Mouse (Mus musculus) thymus, postnatal 0 days (tissue): Measurements from ENCODE around the gene Vmn1r79. TPM values are rescaled to one million over a fixed set of nuclear protein-coding genes. Genes with fewer than 3 reads are reported as not detected.
"Not testable (repeated sequence)": the region's sequence is repeated elsewhere in the genome, so short reads cannot be mapped to it uniquely, and the experiment has no call there.

Experiments used
- DNase-seq: peaks from one replicate; pipeline ENCODE4 v3.0.0-alpha.2; 2015; ENCODE audit warnings: low spot score
- polyA plus RNA-seq: library from polyadenylated mRNA; unstranded; fragments of >200 nt; fragmentation: Nextera tagmentation; extraction: Ambion mirVana; gene quantifications from 2 replicates; pipeline ENCODE4 v1.2.1, GENCODE M21; 2015

Vmn1r79 gene
- polyA plus RNA-seq = not detected in 2 replicates

DNA sequence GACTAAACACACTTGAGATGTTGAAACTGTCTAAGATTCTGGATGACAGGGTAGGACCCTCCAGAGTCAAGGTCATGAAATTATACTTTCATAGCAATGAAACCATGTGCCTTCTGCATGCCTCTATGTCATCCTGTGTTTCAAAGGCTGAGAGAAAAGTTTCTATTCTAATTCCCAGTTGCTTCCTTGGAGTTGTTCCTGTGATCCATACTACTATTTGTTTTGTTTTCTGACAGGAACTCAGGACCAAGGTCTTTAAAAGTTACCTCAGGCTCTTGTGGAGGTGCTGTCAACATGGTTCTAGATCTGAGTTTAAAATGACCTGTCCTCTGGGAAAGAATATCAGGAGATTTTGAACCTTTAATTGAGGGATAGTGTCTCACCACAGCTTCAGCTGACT is at the start of gene Vmn1r79:
Gene Vmn1r79, plus strand, starts transcription at position 301 of the 400 bp plus-strand sequence.
- not testable (repeated sequence) for DNase-seq

DNA sequence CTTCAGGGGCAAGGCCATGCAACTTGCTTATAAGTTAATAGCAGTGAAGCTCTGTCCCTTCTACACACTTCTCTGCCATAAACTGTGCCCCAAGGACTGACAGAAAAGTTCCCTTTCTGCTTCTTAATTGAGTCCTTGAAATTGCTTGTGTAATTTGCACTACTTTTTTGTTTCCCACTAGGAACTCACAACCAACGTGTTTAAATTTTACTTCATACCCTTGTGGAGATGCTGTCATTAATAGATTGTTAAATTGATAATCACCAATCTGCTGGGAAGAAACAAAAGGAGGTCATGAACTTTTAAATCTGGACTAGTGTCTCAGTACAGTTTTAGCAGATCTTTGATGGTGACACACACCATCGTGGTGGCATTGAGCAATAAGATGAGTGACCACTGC is 21.1 kb upstream of the Vmn1r79 start, which contains the start of gene Vmn1r78:
Gene Vmn1r78, plus strand, starts transcription at position 301 of the 400 bp plus-strand sequence.
- DNase-seq = no peak

DNA sequence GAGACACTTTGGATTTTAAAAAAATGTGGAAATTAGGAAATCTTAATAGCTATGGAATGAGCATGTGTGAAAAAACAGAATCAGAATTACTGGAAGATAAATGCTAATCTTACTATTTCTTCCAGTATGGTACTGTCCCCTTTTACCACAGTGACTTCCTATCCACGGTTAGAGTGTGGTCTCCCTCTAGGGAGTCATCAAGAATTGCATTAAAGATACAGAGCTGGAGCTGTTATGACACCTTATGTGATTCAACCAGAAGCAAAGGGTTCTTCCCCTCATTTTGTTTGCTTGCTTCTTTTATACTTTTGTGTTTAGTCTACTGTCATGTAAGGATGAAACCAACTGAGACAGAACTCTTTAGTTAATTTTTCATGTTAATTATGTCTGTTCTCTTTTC is 14.6 kb upstream of the Vmn1r79 start:
- DNase-seq = not testable (repeated sequence)

DNA sequence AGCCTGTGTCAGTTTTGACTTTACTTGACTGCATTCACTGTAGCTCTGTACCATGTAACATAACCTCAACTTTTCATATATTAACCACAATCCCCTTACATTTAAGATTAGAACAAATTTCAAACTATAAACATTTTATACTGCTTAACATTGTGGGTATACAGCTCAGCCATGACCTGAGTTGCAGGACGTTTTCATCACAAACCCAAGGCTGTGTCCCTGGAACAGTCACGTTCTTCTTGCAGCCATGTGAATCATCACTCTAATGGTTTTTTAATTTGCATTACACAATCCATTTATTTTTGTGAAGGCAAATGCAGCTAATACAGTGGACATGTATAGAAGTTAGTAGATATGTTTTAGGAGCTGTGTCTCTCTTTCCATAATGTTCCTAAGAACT is 1.8 kb downstream of the Vmn1r79 start:
- DNase-seq = not testable (repeated sequence)

DNA sequence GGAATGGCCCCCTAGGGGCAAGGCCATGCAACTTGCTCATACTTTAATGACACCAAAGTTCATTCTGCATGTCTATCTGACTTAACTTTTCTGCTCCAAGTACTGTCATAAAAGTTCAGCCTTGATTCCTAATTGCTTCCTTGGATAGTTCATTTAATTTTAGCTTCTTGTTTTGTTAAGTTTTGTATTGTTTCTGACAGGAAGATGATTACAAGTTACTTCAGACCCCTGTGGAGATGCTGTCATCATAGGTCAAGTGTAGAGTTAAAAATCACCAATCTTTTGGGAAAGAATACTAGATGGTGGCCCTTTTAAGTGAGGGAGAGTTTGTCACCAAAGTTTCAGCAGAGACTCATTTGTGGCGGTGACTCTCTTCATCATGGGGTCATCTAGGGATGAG is 17.9 kb downstream of the Vmn1r79 start, which contains the start of gene Vmn1r80:
Gene Vmn1r80, plus strand, starts transcription at position 301 of the 400 bp plus-strand sequence.
- no peak for DNase-seq

DNA sequence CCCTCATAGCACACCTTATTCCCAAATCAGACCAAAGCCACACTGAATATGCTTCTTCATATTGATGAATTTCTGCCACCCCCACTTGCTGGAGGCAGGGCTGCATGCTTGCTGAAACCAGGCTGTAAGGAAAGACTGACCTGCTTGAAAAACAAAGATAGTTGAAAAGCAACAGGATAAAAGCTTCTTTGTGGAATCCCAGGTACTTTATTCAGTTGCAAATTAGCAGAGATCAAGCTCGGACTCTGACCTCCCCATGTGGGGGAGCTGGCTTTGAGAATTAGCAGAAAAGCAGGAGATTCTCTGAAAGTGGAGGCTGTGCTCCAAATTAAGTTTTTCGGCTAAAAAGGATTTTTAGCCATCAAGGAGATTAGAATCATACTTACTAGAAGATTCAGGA is 33.1 kb downstream of the Vmn1r79 start:
- no peak for DNase-seq

Other genes starting within 250 kb of the Vmn1r79 start
- not detected in 2 replicates for gene Vmn1r76, start 233.1 kb upstream of the Vmn1r79 start, polyA plus RNA-seq
- not detected in 2 replicates for gene Vmn1r77, start 134.5 kb upstream of the Vmn1r79 start, polyA plus RNA-seq
- not detected in 2 replicates for gene Vmn1r78, start 21.0 kb upstream of the Vmn1r79 start, polyA plus RNA-seq
- gene Vmn1r80, start 18.0 kb downstream of the Vmn1r79 start, polyA plus RNA-seq = not detected in 2 replicates
- gene Vmn1r81, start 97.0 kb downstream of the Vmn1r79 start, polyA plus RNA-seq = not detected in 2 replicates
- gene Vmn1r82, start 129.2 kb downstream of the Vmn1r79 start, polyA plus RNA-seq = not detected in 2 replicates
- gene Vmn1r83, start 158.2 kb downstream of the Vmn1r79 start, polyA plus RNA-seq = not detected in 2 replicates
- not detected in 2 replicates for gene Vmn1r84, start 198.0 kb downstream of the Vmn1r79 start, polyA plus RNA-seq